Mouse (Mus musculus) small intestine, adult 2 months (tissue): ENCODE measurements around the gene Sesn3.

Experiments used
- CTCF ChIP-seq: fragments of 200-500 bp; IDR thresholded peaks from 2 replicates; pipeline ENCODE4 v1.5.1; 2012; ENCODE audit warnings: low read depth, mild to moderate bottlenecking, control low read depth, inconsistent platforms, low read length, moderate library complexity, mixed read lengths; ENCODE audit not compliant: insufficient replicate concordance, insufficient read length; ENCODE audit errors: extremely low read depth
- POLR2A ChIP-seq: fragments of 200-500 bp; IDR thresholded peaks from 2 replicates; pipeline ENCODE4 v1.6.1; 2012; ENCODE audit warnings: low read depth, mild to moderate bottlenecking, control low read depth, inconsistent platforms, low read length, moderate library complexity

GRCm38 (mm10) chr9:14376149-14376548 lies 101.3 kb downstream of the Sesn3 start:
- no peak for TF ChIP-seq POLR2A
- TF ChIP-seq CTCF = no peak
